Mouse (Mus musculus): ENCODE measurements around the gene Stil. TPM values are rescaled to one million over a fixed set of nuclear protein-coding genes. Genes with fewer than 3 reads are reported as not detected.

Gene Stil
- polyA plus RNA-seq, 1 experiment from 2014 or later: 2.1 TPM

DNA sequence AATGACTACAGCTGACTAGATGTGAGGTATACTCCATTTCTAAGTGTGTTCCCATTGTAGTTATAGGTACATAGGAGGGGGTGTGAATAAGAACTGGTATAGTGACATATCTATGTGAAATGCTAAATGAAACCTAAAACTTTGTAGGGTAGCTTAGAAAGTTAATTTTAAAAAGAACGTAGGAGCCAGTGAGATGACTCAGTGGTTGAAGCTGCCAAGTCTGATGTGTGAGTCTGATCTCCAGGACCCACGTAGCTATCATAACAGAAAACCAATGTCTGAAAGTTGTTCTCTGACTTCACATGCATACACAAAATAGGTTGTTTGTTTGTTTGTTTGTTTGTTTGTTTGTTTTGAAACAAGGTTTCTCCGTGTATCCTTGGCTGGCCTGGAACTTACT, 20.0 kb downstream of the Stil start:
- WGBS: 92% methylated on average over 3 of the region's 3 CpGs
- H3K9ac ChIP-seq (ENCODE audit: low read depth, low read length): no peak overlapping the region
- no peak for ATAC-seq
- no peak overlapping the region for H3K4me3 ChIP-seq (ENCODE audit: low read depth, low read length)
- no peaks in the 10 kb centered on the region for H3K9me3 ChIP-seq (replicated peaks; ENCODE audit: control insufficient read depth, low read length, poor library complexity, severe bottlenecking)
- no peaks in the 10 kb centered on the region for H3K36me3 ChIP-seq (ENCODE audit: control insufficient read depth, insufficient read depth, low read length)
- H3K4me2 ChIP-seq (ENCODE audit: low read length): no peak overlapping the region
- no peaks in the 10 kb centered on the region for H3K27me3 ChIP-seq (ENCODE audit: control insufficient read depth, insufficient read depth, low read depth, low read length)
- no peak overlapping the region for H3K27ac ChIP-seq (ENCODE audit: low read length)
- no peaks in the 10 kb centered on the region for H3K4me1 ChIP-seq (ENCODE audit: control insufficient read depth, insufficient read depth, low read length)

GRCm38 (mm10) chr4:115035043-115035442, 35.1 kb downstream of the Stil start:
- H3K9me3 ChIP-seq (replicated peaks; ENCODE audit: control insufficient read depth, low read length, poor library complexity, severe bottlenecking): no peaks in the 10 kb centered on the region
- no peak overlapping the region for H3K4me2 ChIP-seq (ENCODE audit: low read length)
- H3K9ac ChIP-seq (ENCODE audit: low read depth, low read length): no peak overlapping the region
- no peaks in the 10 kb centered on the region for H3K36me3 ChIP-seq (ENCODE audit: control insufficient read depth, insufficient read depth, low read length)
- WGBS: 74% methylated on average over 6 of the region's 6 CpGs
- no peak overlapping the region for H3K4me3 ChIP-seq (ENCODE audit: low read depth, low read length)
- no peaks in the 10 kb centered on the region for H3K27me3 ChIP-seq (ENCODE audit: control insufficient read depth, insufficient read depth, low read depth, low read length)
- no peak for ATAC-seq
- H3K4me1 ChIP-seq (ENCODE audit: control insufficient read depth, insufficient read depth, low read length): no peaks in the 10 kb centered on the region
- no peak overlapping the region for H3K27ac ChIP-seq (ENCODE audit: low read length)

GRCm38 (mm10) chr4:115038242-115038641, 38.3 kb downstream of the Stil start:
- Histone ChIP-seq H3K4me1 (ENCODE audit: control insufficient read depth, insufficient read depth, low read length) (no peaks in the 10 kb centered on the region), H3K4me2 (ENCODE audit: low read length) (no peak overlapping the region), H3K27ac (ENCODE audit: low read length) (no peak overlapping the region), H3K9me3 (replicated peaks; ENCODE audit: control insufficient read depth, low read length, poor library complexity, severe bottlenecking) (no peaks in the 10 kb centered on the region), H3K9ac (ENCODE audit: low read depth, low read length) (no peak overlapping the region), H3K4me3 (ENCODE audit: low read depth, low read length) (no peak overlapping the region), H3K27me3 (ENCODE audit: control insufficient read depth, insufficient read depth, low read depth, low read length) (no peaks in the 10 kb centered on the region), H3K36me3 (ENCODE audit: control insufficient read depth, insufficient read depth, low read length) (no peaks in the 10 kb centered on the region)
- ATAC-seq: no peak
- 34% methylated on average over 4 of the region's 4 CpGs for WGBS

- Histone ChIP-seq H3K27ac (ENCODE audit: low read length) (no peak overlapping the region), H3K36me3 (ENCODE audit: control insufficient read depth, insufficient read depth, low read length) (no peaks in the 10 kb centered on the region), H3K9ac (ENCODE audit: low read depth, low read length) (no peak overlapping the region), H3K27me3 (ENCODE audit: control insufficient read depth, insufficient read depth, low read depth, low read length) (peaks cover 11% of the 10 kb centered on the region), H3K4me3 (ENCODE audit: low read depth, low read length) (no peak overlapping the region), H3K4me2 (ENCODE audit: low read length) (no peak overlapping the region), H3K9me3 (replicated peaks; ENCODE audit: control insufficient read depth, low read length, poor library complexity, severe bottlenecking) (no peaks in the 10 kb centered on the region), H3K4me1 (ENCODE audit: control insufficient read depth, insufficient read depth, low read length) (no peaks in the 10 kb centered on the region)
- ATAC-seq: no peak
- 81% methylated on average over 3 of the region's 3 CpGs for WGBS
These were observed 45.7 kb downstream of the Stil start for GRCm38 (mm10) chr4:115045621-115046020.

DNA sequence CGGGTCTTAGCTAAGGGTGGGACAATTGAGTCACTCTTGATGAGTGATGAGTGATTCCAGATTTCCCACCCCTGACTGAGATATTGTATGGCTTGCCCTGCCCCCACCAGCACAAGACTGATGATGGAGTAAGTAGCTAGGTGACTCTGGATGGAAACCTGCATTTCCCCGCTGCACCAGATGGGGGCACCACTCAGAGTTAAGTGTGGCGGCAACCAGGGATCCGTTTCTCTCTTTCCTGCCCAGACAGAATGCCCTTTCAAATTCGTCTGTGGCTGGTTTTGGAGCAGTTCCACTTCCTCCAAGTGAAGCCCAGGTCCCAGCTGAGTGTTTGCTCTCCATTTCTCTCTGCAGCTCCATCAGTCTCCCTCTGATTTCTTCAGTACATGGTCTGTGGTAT, 47.8 kb downstream of the Stil start:
- H3K4me3 ChIP-seq (ENCODE audit: low read depth, low read length): no peak overlapping the region
- H3K9ac ChIP-seq (ENCODE audit: low read depth, low read length): no peak overlapping the region
- H3K27me3 ChIP-seq (ENCODE audit: control insufficient read depth, insufficient read depth, low read depth, low read length): peaks cover 28% of the 10 kb centered on the region
- H3K4me1 ChIP-seq (ENCODE audit: control insufficient read depth, insufficient read depth, low read length): peaks cover 5% of the 10 kb centered on the region
- no peaks in the 10 kb centered on the region for H3K36me3 ChIP-seq (ENCODE audit: control insufficient read depth, insufficient read depth, low read length)
- H3K27ac ChIP-seq (ENCODE audit: low read length): no peak overlapping the region
- H3K9me3 ChIP-seq (replicated peaks; ENCODE audit: control insufficient read depth, low read length, poor library complexity, severe bottlenecking): no peaks in the 10 kb centered on the region
- no peak overlapping the region for H3K4me2 ChIP-seq (ENCODE audit: low read length)
- 4% methylated on average over 5 of the region's 5 CpGs for WGBS
- no peak for ATAC-seq

DNA sequence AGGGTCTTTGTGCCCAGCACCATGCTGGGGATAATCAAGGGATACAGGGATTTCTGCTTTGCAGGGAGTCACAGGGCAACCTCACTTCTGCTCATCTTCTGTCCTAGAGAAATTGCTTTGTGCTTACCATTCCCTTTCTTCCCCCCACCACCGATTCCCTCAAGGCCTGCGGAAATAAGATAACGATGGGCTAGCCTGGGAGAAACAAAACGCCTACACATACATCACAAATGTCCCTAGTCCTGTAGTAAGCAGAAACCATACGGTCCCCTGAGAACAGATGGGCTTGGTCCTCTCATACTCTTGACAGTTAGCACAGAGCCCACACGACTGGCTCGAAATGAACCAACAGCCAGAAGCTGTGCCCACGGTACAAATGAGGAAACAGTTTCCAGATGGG, 48.2 kb downstream of the Stil start:
- no peaks in the 10 kb centered on the region for H3K9me3 ChIP-seq (replicated peaks; ENCODE audit: control insufficient read depth, low read length, poor library complexity, severe bottlenecking)
- WGBS: 76% methylated on average over 8 of the region's 8 CpGs

DNA sequence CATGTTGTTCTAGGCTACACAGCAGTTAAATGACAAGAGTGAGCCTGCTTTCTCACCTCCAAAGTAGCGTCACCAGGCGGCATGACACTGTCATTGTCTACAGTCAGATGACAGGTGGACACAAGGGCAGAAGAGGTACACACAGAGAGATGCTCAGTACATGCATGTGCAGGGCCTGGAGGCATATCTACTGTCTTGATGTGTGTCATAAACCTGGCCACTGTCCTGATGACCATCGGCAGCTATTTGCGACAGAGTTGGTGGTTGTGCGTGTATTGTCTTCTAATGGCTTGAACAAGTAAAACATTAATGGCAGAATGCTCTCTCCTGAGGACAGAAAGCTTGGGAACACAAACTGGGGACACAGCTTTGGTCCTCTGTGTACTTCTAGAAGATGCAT, 51.3 kb downstream of the Stil start:
- 77% methylated on average over 5 of the region's 5 CpGs for WGBS
- Histone ChIP-seq H3K27me3 (ENCODE audit: control insufficient read depth, insufficient read depth, low read depth, low read length) (peaks cover 47% of the 10 kb centered on the region), H3K4me3 (ENCODE audit: low read depth, low read length) (no peak overlapping the region), H3K27ac (ENCODE audit: low read length) (no peak overlapping the region), H3K36me3 (ENCODE audit: control insufficient read depth, insufficient read depth, low read length) (no peaks in the 10 kb centered on the region), H3K9ac (ENCODE audit: low read depth, low read length) (no peak overlapping the region), H3K4me2 (ENCODE audit: low read length) (no peak overlapping the region), H3K9me3 (replicated peaks; ENCODE audit: control insufficient read depth, low read length, poor library complexity, severe bottlenecking) (no peaks in the 10 kb centered on the region), H3K4me1 (ENCODE audit: control insufficient read depth, insufficient read depth, low read length) (peaks cover 6% of the 10 kb centered on the region)
- ATAC-seq: no peak

More for the DNA sequence above, 48.2 kb downstream of the Stil start:
- H3K4me3 ChIP-seq (ENCODE audit: low read depth, low read length): no peak overlapping the region
- peaks cover 6% of the 10 kb centered on the region for H3K4me1 ChIP-seq (ENCODE audit: control insufficient read depth, insufficient read depth, low read length)
- no peak overlapping the region for H3K9ac ChIP-seq (ENCODE audit: low read depth, low read length)
- no peak overlapping the region for H3K4me2 ChIP-seq (ENCODE audit: low read length)
- ATAC-seq: no peak
- no peaks in the 10 kb centered on the region for H3K36me3 ChIP-seq (ENCODE audit: control insufficient read depth, insufficient read depth, low read length)
- H3K27me3 ChIP-seq (ENCODE audit: control insufficient read depth, insufficient read depth, low read depth, low read length): peaks cover 28% of the 10 kb centered on the region
- H3K27ac ChIP-seq (ENCODE audit: low read length): no peak overlapping the region

DNA sequence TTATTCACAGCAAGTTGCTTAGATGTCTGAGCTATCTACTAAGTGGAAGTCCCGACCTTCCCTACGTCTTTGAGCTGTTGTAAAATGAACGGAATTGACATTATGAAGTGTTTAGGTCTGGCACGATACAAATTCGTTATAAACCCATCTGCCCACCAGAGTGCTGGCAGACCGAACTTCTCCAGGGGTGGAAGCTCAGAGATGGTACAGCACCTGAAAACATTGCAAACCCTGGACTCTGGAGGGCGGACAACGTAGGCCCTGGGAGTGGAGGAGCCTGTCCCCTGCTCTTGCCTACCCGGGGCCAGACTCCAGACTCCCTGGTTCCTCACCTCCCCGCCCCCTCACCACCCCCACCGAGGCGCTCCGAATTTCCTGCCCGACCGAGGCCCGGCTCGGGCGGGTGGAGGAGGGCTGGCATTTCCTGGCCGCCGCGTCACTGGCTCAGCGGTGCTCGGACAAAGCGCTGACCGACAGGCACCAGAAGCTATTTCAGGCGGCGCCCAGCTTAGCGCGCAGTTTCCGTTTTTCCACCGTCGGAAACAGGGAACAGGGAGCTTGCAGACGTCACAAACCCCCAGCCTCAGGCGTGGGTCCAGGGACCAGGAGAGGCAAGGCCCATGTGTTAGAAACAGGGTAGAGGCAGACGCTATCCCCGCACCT, 52.5 kb downstream of the Stil start:
- no peaks in the 10 kb centered on the region for H3K9me3 ChIP-seq (replicated peaks; ENCODE audit: control insufficient read depth, low read length, poor library complexity, severe bottlenecking)
- H3K27me3 ChIP-seq (ENCODE audit: control insufficient read depth, insufficient read depth, low read depth, low read length): peaks cover 47% of the 10 kb centered on the region
- peak overlapping the region; percentile 49 for H3K4me2 ChIP-seq (ENCODE audit: low read length)
- no peaks in the 10 kb centered on the region for H3K36me3 ChIP-seq (ENCODE audit: control insufficient read depth, insufficient read depth, low read length)
- H3K9ac ChIP-seq (ENCODE audit: low read depth, low read length): no peak overlapping the region; the same call in 1 of the 2 replicates
- 1% methylated on average over 36 of the region's 36 CpGs for WGBS
- no peak for ATAC-seq
- peaks cover 6% of the 10 kb centered on the region for H3K4me1 ChIP-seq (ENCODE audit: control insufficient read depth, insufficient read depth, low read length)
- H3K4me3 ChIP-seq (ENCODE audit: low read depth, low read length): peak overlapping the region; percentile 25
- H3K27ac ChIP-seq (ENCODE audit: low read length): peak overlapping the region; percentile 15; the same call in 1 of the 2 replicates

DNA sequence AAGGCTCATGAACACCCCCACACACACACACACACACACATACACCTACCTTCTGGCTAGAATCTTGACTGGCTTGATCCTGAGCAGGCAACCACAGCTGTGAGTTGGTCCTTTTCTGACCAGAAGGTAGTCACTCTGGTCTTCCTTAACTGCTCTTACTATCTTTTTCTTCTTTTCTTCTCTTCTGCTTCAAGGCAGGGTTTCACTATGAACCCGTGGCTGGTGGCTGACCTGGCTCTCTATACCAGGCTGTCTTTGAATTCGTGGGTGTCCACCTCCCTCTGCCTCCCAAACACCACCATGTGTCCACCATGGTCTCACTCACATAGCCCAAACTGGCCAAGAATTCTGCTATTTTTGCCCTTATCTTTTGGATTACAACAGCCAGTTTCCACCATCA, 55.1 kb downstream of the Stil start:
- no peaks in the 10 kb centered on the region for H3K36me3 ChIP-seq (ENCODE audit: control insufficient read depth, insufficient read depth, low read length)
- H3K4me2 ChIP-seq (ENCODE audit: low read length): no peak overlapping the region
- no peak overlapping the region for H3K4me3 ChIP-seq (ENCODE audit: low read depth, low read length)
- H3K27me3 ChIP-seq (ENCODE audit: control insufficient read depth, insufficient read depth, low read depth, low read length): peaks cover 40% of the 10 kb centered on the region
- no peak for ATAC-seq
- WGBS: 16% methylated on average over 2 of the region's 2 CpGs
- no peaks in the 10 kb centered on the region for H3K9me3 ChIP-seq (replicated peaks; ENCODE audit: control insufficient read depth, low read length, poor library complexity, severe bottlenecking)
- no peak overlapping the region for H3K9ac ChIP-seq (ENCODE audit: low read depth, low read length)
- H3K27ac ChIP-seq (ENCODE audit: low read length): no peak overlapping the region
- H3K4me1 ChIP-seq (ENCODE audit: control insufficient read depth, insufficient read depth, low read length): peaks cover 6% of the 10 kb centered on the region
